Mouse (Mus musculus) naive thymus-derived CD4-positive, alpha-beta T cell, adult 2 months (primary cell): ENCODE results near the gene Serpina9.

Experiments
- DNase-seq: peaks from one replicate; pipeline ENCODE4 v3.0.0-alpha.2; 2011; ENCODE audit warnings: low read depth

The Serpina9 gene

DNA sequence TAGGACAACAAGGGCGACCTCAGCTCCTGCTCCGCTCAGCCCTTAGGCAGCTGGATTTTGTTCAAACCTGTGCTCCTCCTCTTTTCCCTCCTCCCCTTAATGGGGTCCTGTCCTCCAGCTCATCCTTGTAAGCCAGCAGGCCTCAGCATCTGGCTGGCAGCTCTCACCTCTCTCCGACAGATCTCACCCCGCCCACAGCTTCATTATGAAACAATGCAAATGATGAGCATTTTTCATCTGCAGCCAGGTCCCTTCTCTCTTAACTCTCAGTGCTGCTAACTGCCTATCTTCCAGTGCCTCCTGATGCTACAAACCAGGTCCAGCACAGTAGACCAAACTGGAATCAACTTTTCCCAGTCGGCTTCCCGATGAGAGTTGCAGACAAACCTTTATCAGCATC is at the start of gene Serpina9:
Gene Serpina9, minus strand, starts transcription at position 136 of the 400 bp plus-strand sequence.
- no peak for DNase-seq

DNA sequence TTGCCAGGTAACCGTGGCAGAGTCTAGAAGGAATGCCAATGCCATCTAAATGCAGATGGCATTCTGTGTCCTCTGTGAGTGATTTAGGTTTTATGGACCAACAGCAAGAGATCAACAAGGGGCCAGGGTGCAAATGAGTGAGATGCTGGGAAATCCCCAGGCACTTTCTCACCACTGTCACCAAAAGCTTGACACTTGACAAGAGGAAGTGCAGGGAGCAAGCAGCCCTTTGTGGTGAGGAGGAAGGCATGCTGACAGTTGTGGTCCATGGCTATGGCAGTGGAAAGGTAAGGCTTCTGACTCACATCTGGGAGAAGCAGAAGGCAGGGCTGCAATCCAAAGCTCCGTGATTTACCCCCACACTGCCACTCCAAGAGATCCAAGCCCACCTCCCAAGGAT is 48.3 kb upstream of the Serpina9 start:
- peak; percentile 45 for DNase-seq

DNA sequence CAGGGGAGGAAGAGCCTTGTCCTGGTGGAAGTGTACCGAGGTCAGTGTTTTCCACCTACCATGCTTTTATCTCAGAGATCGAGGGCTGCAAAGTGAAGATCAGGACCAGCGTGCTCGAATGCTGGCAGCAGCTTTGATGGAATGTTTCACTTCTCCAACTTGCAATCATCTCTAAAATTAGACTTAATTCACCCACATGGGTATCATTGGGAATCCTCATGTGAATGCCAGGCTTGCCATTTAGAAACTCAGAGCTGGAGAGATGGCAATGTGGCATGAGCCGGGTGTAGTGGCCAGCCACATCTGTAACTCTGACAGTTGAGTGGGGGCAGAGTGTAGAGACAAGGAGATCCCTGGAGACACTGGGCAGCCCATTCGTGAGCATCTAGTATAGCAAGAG is 46.6 kb upstream of the Serpina9 start:
- no peak for DNase-seq

DNA sequence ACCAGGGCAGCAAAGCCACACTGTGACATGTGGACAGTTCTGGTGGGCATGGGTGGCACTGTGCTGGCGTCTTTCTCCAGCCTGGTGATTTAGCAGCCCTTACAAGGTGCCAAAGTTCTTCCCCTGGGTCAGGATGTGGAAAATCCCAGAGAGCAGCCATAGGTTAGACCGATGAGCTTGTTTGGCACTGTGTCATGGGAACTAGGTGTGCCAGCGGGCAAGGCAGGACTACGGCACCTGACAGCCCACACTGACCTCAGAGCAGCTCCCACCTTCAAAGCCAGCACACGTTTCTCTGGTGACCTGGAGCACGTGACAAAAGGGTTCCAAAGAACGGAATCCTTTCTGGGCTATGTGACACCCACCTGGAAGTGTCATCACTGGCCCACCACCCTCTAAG is 44.0 kb upstream of the Serpina9 start:
- peak; percentile 15 for DNase-seq

DNA sequence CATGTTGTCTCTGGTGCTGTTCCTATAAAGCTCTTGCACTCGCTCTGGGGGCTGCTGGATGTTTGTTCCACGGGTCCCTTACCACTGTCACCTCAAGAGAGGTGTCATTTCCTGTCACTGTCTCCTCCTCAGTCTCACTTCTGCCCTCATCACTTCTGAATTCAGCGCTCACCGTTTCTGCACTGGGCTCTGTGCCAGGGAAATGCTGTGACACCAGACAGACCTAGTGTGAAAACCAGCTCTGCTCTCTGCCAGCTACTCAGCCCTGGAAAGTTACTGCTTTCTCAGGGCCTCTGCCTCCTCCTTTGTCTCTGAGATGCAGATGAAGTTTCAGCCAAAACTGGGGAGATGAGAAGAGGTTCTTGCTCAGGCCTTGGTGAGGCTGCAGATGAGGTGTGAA is 43.5 kb upstream of the Serpina9 start:
- DNase-seq: peak; percentile 49

DNA sequence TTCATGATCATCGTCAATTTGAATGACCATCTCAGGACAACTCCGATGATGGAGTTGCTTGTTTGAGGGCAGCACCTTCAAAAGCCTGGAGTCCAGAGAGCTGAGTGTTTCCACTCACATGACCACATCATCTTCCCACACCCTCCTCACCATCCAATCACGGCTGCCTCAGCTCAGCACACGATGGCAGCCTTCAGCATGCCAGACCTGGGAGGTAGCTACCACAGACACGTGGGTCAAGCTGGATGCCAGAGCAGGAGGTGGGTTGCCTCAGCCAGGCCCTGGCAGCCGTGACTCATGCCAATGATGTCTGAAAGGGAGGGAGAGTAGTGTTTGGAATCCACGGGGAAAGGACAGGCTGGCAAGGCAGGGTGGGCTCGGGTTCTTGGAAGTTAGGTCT is 42.2 kb upstream of the Serpina9 start:
- no peak for DNase-seq

DNA sequence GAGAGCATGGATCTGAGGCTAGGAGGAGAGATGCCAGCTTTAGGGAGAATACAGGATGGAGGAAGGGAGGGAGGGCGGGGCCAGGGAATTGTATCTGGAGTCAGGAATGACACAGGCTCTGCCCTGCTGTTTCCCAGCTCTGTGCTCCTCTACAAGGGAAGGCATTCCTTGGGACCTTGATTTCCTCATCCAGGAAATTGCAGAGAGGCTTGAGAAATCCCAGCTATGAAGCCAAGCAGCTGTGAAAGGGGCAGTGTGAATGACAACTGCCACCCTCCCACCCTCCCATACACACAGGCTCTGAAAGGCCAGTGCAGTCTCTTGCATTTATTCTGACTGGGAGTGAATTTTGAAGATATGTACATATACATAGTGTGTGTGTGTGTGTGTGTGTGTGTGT is 40.4 kb upstream of the Serpina9 start:
- DNase-seq: no peak

DNA sequence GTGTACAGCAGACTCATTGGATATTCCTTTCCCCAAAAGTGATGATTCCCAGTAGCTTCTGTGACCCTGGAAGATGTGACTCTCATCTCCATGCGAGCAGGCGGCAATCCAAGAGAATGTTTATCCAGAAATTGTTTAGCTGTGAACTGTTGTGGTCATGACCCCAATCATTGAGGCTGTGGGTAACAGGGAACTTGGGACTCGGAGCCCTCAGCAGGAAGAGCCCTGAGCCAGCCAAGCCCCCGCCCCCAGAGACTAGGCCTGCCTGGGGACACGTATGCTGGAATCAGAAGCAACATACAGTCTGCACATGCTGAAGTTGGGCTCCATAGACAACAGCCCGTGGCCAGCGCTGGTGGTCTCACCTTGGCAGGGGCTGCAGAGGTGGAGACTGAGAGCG is 32.2 kb upstream of the Serpina9 start:
- no peak for DNase-seq

DNA sequence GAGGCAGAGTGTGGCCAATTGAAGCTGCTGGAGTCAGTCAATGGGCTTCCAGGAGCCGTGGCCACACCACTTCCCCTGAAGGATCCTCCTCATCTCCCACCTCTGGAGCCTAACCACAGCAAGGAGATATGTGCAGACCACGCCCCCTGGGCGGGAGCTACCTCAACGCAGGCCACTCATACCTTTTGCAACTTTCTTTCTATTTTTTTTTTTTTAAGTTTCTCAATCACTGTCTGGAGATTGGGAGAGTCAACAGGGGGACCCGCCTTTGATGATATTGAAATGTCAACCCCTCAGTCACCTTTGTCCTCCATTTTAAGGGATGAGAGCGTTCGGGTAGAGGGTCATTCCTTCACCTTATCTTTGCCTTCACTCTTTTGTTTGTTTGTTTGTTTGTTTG is 30.8 kb upstream of the Serpina9 start, which contains the start of gene Serpina12:
Gene Serpina12, minus strand, starts transcription at position 101 of the 400 bp plus-strand sequence.
- no peak for DNase-seq

DNA sequence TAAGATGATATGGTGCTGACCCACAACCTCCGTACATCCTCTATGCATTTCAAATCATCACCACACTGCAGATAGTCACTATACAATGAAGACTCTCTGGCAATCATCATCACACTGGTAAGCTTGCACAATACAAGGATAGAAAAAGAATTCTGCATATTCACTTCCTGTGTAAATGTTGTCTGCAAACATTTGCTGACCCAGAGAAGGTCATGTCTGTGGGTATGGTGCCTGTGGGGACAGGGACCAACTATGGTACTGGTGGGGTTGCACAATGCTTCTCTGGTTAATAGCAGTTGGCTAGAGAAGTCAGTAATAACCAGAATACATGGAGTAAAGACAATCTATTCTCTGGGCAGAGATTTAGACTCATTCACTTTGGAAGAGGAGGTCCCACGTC is 29.2 kb upstream of the Serpina9 start:
- DNase-seq: no peak

DNA sequence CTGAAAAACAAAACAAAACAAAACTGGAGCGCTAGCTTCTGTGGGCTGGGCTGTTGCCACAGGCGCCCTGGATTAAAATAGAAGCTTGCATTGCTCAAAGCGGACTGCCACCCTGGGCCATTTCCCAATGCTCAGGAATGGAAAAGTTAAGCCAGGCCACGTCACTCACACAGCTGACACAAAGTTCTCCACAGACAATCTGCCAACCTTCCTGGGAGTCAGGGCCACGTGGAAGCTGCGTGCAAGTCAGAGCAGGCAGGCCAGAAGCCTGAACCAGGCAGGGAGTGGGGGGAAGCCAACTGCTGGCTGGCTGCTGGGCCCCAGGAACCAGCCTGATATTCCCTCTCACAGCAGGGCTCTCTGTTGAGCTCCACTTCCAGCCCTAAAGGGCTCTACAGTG is 27.8 kb upstream of the Serpina9 start:
- no peak for DNase-seq

DNA sequence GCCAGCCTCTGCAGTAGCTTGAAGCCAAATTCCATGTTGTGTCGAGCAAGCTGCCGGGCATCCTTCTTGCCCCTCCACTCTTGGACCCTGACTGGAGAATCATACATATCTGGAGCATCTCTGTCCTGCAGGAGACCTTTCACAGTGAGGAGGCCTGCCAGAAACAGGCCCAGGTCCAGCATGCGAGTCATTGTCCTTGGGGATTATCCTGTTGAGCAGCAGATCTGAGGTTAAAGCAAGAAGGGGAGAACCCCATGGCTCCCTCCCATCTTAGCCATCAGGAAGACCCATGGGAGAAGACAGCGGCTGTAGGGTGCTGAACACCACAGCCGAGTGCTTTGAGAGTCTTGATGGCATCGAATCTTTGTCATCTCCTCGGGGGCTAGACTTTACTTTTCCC is 24.6 kb upstream of the Serpina9 start:
- no peak for DNase-seq

DNA sequence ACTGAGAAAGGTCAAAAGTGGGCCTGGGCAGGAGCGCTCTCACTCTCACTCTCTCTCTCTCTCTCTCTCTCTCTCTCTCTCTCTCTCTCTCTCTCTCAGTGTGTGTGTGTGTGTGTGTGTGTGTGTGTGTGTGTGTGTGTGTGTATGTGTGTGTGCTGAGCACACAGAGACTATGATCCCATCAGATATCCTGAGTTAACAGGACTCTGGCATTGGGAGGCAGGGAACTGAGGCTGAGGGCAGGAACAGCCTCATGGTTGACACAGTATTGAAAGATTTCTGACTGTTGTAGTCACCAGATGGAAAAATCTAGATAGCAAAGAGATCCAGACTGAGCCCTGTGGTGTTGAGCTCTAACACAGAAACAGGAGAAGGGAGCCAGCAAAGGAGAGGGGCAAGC is 20.2 kb upstream of the Serpina9 start:
- no peak for DNase-seq

DNA sequence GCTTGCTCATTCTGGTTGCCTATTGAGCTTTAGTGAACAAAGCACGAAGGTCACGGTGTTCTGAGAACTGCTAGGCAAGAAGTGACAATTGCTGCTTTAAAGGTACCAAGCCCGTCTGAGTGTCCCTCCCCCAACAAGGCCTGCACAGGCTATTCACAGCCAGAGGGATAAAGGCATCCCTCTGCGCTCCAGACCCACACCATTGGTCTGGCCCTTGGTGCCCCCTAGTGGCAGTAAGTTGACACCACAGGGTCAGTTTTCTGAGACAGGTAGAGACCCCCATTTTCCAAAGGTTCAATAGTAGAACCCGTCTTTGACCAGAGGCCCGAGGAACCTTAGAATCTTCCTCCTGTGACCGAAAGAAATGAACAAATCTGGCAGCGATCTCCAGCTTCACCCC is 16.4 kb upstream of the Serpina9 start:
- no peak for DNase-seq

DNA sequence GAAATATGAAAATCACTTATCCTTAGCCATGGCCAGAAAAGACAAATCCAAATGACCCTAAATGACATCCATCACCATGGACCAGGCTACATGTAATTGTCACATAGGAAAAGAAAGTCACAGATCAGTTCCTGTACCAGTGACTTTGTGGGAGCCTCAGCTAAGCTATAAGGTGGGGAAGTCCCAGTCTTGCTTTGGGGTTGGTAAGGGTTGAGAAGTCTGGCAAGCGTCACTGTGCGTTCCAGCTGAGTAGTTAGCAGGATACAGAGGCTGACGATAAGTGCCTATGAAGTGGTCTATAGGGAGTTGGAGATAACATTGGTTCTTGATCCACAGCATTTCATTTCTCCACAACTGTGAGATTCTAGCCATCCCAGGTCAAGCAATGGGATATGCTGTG is 1.7 kb upstream of the Serpina9 start:
- no peak for DNase-seq

DNA sequence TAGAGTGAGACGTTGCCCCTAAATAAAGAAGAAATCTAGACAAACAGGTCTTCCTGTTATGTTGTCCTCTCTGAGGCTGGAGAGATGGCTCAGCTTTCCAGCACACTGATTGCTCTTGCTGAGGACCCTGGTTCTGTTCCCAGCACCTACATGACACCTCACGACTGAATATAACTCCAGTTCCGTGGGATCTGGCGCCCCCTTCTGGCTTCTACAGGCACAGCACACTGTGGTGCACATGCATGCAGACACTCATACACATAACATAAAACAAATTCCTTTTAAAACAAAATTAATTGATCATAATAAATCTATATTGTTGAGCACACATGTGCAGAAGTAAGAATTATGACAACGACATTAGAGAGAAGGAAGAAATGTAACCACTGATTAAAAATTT is 8.9 kb downstream of the Serpina9 start:
- no peak for DNase-seq

DNA sequence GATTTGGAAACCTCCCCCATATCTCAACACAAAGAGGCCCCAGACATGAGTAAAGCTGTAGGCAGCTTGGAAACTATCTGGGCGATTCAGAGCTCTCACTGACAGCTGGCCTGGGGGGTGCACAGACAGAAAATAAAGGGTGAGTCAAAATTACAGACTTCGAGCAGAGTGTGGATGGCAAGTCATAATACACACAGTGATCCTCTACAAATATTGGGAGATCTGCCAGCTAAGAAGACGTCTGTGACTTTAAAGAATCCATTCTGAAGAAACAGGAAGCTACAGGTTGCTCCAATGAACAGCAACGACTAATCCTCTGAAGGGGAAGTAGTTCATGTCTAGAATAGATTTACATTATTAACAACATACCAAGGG is 10.3 kb downstream of the Serpina9 start:
- no peak for DNase-seq

DNA sequence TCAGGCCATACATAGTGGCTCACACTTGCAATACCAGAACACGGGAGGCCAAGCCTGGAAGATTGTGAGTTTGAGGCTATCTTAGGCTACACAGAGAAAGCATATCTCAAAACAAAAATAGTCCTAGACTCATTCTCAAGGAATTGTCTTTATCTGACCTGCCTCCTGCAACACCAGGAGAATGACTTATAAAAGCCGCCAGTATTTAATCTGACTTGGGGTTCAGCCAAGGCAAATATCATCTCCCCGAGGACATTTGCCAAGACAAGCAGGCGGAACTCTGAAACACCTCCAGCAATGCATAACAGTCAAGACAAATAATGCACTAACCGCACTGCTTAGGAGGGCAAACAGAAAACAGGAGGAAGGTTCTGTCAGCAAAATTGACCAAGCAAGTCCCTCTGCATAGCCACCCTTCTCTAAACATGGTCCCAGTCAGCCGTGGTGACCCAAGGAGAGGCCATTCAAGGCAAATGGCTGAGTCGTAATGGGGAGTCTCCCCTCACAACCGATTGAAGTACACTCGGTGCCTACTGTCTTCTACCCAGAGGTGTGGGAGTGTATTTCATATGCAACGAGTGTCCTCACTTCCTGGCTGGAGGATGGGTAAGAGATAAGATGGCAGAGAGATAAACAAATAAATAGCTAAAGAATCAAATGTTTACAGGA is 10.9 kb downstream of the Serpina9 start:
- no peak for DNase-seq

DNA sequence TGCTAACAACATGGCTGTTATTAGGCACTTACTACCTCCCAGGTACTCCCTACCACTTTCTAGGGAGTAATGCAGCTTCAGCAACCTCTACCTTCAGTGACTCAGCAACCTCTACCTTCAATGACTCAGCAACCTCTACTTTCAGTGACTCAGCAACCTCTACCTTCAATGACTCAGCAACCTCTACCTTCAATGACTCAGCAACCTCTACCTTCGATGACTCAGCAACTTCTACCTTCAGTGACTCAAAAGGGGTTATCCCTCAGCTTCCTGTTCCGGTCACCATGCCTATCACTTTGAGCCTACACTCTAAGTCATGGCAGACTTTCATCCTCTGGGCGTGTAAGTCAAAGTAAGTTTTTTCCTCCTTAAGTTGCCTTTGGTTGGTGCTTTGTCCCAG is 13.0 kb downstream of the Serpina9 start:
- no peak for DNase-seq

DNA sequence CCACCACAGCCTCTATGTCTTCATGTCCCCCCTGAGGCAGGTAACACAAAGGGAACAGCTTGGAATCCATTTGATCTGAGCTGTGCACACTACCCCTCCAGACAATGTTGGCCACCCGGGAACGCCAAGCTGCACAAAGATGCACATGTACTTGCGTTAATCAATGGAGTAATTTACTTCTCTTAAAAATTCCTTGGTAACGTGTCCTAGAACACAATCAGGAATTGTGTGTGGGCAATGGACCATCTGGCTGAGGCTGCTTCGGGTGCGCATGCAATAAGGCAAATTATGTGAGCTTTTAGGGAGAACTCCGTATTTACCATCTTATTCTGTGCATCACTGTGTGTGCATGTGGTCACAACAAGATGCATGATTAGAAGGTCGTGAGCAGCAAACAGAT is 13.9 kb downstream of the Serpina9 start:
- no peak for DNase-seq

DNA sequence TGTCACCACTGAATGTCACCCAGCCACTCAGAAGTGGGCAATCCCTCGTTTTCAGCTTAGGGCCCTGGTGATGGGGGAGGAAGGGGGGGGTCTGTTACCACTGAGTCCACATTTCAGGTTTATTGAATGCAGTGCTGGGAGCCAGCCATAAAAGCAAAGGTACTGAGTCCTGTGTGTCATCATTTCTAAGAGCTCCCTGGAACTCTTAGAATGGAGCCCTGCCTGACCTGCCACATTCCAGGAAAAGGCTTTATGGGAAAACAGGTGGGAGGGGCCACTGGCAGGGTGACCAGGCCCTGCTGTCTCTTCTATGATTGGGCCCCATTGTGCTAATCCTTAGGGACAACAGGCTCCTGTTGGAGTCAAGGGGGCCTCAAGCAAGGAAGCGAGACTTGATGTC is 17.0 kb downstream of the Serpina9 start:
- no peak for DNase-seq

DNA sequence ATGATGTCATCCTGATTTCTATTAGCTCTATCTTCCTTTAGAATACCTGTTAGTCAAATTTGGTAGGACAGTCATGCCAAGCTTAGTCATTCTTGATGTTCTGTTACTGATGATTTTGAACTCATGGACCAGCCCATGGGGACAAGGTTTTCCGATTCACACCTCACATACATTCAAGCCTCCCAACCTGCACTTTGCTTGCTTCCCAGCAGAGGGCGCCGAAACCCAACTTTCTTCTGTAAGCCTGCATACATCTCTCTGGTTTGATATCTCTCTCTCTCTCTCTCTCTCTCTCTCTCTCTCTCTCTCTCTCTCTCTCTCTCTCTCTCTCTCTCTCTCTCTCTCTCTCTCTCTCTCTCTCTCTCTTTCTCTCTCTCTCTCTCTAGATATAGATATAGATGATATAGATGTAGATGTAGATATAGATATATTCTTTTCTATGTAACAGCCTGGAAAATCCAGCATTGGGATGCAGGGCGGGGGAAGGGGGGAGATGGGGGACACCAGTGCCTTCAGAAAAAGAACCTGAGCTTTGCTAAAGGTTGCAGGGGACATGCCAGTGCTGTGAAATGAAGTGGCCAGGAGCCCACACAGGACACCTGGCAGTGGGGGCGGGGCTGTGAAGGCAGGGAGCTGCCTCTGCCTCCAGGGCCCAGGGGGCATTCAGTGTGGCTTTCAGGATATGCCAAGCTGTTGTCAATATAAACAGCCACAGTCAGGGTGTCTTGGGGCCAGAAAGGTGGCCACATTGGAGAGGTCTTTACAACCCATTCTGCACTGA is 18.1 kb downstream of the Serpina9 start:
- DNase-seq: peak; percentile 52

DNA sequence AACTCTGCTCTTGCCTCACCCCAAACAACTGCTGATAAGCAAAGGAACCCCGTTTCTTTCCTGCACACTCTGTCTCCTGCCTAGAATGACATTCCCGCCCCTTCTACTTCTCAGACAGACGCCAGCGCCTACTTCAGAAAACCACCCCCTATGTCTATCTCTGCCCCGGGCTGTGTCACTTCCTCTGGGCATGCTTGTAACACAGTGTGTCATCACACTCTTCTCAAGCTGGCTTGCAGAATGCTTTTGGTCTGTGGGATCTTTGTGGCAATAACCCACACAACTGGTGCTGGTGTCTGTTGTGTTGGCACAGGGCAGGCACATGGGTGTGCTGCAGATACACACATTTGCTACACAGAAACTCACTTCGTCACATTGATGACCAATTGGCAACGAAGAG is 20.6 kb downstream of the Serpina9 start:
- DNase-seq: no peak

DNA sequence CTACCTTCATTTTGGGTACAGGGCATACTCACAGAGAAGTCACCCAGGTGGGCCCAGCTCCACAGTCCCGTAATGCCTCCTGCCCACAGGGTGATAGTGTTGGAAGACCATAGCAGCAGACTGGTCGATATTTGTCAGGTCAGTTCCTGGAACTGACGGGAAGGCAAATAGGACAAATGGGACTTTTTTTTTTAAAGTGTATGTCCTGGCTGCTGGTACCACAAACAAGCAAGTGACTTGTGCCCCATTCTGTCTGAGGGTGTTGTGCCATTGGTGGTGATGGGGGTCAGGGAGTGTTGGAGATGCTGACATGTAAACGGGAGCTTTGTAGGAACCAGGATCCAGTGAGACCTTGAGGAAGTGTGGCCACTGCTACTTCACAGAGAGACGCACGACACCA is 23.7 kb downstream of the Serpina9 start, which contains the start of gene Serpina11:
Gene Serpina11, minus strand, starts transcription at position 101 of the 400 bp plus-strand sequence.
- no peak for DNase-seq
